Comparison of ENCODE assay signal across 9 mouse cellular contexts in the genomic region with DNA sequence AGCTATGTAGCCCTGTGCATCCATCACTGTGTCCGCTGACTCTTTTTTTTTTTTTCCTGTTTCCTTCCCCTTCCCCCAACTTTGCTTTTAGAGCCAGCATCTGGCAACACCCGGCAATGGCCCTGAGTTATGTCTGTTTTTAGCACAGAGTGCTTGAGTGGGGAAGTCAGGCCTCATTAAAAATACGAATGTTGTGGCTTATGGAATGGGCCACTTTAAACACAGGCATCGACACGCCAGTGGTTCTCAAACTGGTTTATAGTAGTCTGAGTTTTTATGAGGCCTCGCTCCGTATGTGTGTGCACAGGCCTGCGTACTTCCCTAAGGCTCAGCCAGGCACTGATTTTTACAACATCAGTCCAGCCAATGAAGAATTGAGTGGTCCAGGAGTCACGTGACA. TPM values are rescaled to one million over a fixed set of nuclear protein-coding genes. Genes with fewer than 3 reads are reported as not detected.
DNase-seq lines count a peak whose midpoint lies in the region; ATAC-seq and TF ChIP-seq lines count a peak whose summit lies in the region.
"Had no signal": no experiment of that assay in that cellular context is flagged by ENCODE, and none has a peak within 500 bp of the region (broad histone marks: within the 10 kb centered on the region; RNA-seq: fewer than 3 reads in every experiment).

No protein-coding gene starts in this region.

- TF ChIP-seq EP300 in stomach, postnatal 0 days (optimal IDR thresholded peaks at IDR 0.05): no peak

- DNase-seq in intestine, embryonic 14.5 days (ENCODE audit: low spot score): no peak
- no peak for DNase-seq in stomach, postnatal 0 days (ENCODE audit: low spot score)
- no peak for DNase-seq in forebrain, embryonic 11.5 days (ENCODE audit: low spot score)
- DNase-seq: cerebellum, postnatal 25 days; lung, postnatal 14 days had no signal

- peak overlapping the region; percentile 26; the same call in 1 of the 2 replicates for H3K4me2 ChIP-seq in intestine, embryonic 14.5 days (ENCODE audit: low read length)
- H3K4me2 ChIP-seq in intestine, postnatal 0 days (replicated peaks; ENCODE audit: low read depth): no peak overlapping the region; the same call in 1 of the 2 replicates
- H3K4me2 ChIP-seq in stomach, embryonic 15.5 days: 0 out of 2 replicates have a peak overlapping the region, but pooled peaks have one; percentile 19
- no peak overlapping the region for H3K4me2 ChIP-seq in stomach, postnatal 0 days (replicated peaks; ENCODE audit: low read depth)
- H3K4me2 ChIP-seq in limb, embryonic 12.5 days: peak overlapping the region; percentile 46
- H3K4me2 ChIP-seq in forebrain, embryonic 11.5 days (ENCODE audit: low read depth, low read length, severe bottlenecking): no peak overlapping the region

- TF ChIP-seq CTCF in intestine, postnatal 0 days (IDR thresholded peaks at IDR 0.05; ENCODE audit: low read depth): no peak
- no peak for TF ChIP-seq CTCF in stomach, postnatal 0 days (IDR thresholded peaks at IDR 0.05; ENCODE audit: low read depth)

- no peaks in the 10 kb centered on the region for H3K9me3 ChIP-seq in intestine, embryonic 14.5 days (ENCODE audit: control insufficient read depth, low read length)
- H3K9me3 ChIP-seq in intestine, postnatal 0 days (ENCODE audit: control insufficient read depth): no peaks in the 10 kb centered on the region
- no peaks in the 10 kb centered on the region for H3K9me3 ChIP-seq in stomach, embryonic 15.5 days
- H3K9me3 ChIP-seq in stomach, postnatal 0 days (ENCODE audit: control insufficient read depth, low read length): no peaks in the 10 kb centered on the region
- H3K9me3 ChIP-seq in limb, embryonic 12.5 days: no peaks in the 10 kb centered on the region
- no peaks in the 10 kb centered on the region; the same call in 1 of the 2 replicates for H3K9me3 ChIP-seq in forebrain, embryonic 11.5 days (ENCODE audit: control insufficient read depth, low read length)

- H3K27me3 ChIP-seq in intestine, embryonic 14.5 days (replicated peaks; ENCODE audit: control insufficient read depth, insufficient read depth, low read length): no peaks in the 10 kb centered on the region
- no peaks in the 10 kb centered on the region for H3K27me3 ChIP-seq in intestine, postnatal 0 days (replicated peaks; ENCODE audit: control insufficient read depth, insufficient read depth, low read length)
- no peaks in the 10 kb centered on the region for H3K27me3 ChIP-seq in stomach, embryonic 15.5 days (replicated peaks)
- H3K27me3 ChIP-seq in stomach, postnatal 0 days (ENCODE audit: control insufficient read depth, insufficient read depth, low read length): no peaks in the 10 kb centered on the region
- no peaks in the 10 kb centered on the region for H3K27me3 ChIP-seq in limb, embryonic 12.5 days
- H3K27me3 ChIP-seq in forebrain, embryonic 11.5 days (ENCODE audit: control insufficient read depth, insufficient read depth, low read length): no peaks in the 10 kb centered on the region

- no peaks in the 10 kb centered on the region for H3K36me3 ChIP-seq in intestine, embryonic 14.5 days (ENCODE audit: control insufficient read depth, insufficient read depth, low read length)
- H3K36me3 ChIP-seq in intestine, postnatal 0 days (ENCODE audit: control insufficient read depth, insufficient read depth): no peaks in the 10 kb centered on the region
- no peaks in the 10 kb centered on the region for H3K36me3 ChIP-seq in stomach, embryonic 15.5 days
- no peaks in the 10 kb centered on the region for H3K36me3 ChIP-seq in stomach, postnatal 0 days (ENCODE audit: control insufficient read depth, insufficient read depth, low read length)
- H3K36me3 ChIP-seq in limb, embryonic 12.5 days: no peaks in the 10 kb centered on the region
- H3K36me3 ChIP-seq in forebrain, embryonic 11.5 days (ENCODE audit: control insufficient read depth, insufficient read depth, low read length): no peaks in the 10 kb centered on the region

- H3K27ac ChIP-seq in intestine, embryonic 14.5 days (ENCODE audit: low read depth): no peak overlapping the region
- H3K27ac ChIP-seq in intestine, postnatal 0 days (ENCODE audit: low read depth, low read length): no peak overlapping the region
- H3K27ac ChIP-seq in stomach, embryonic 15.5 days: 0 out of 2 replicates have a peak overlapping the region, but pooled peaks have one; percentile 16
- no peak overlapping the region for H3K27ac ChIP-seq in stomach, postnatal 0 days (replicated peaks)
- H3K27ac ChIP-seq in limb, embryonic 12.5 days: peak overlapping the region; percentile 83
- no peak overlapping the region for H3K27ac ChIP-seq in forebrain, embryonic 11.5 days (ENCODE audit: low read depth, low read length)

- no peak; the same call in 1 of the 2 replicates for ATAC-seq in intestine, embryonic 14.5 days (replicated peaks; ENCODE audit: low FRiP score, low TSS enrichment, low read depth)
- no peak for ATAC-seq in intestine, postnatal 0 days
- no peak for ATAC-seq in stomach, embryonic 15.5 days (ENCODE audit: insufficient read depth, low FRiP score, low read depth)
- no peak for ATAC-seq in stomach, postnatal 0 days (ENCODE audit: low FRiP score, low TSS enrichment)
- peak; percentile 95 for ATAC-seq in limb, embryonic 12.5 days (ENCODE audit: insufficient number of reproducible peaks, insufficient read depth, low FRiP score, low TSS enrichment, low read depth)
- ATAC-seq in forebrain, embryonic 11.5 days (replicated peaks; ENCODE audit: low FRiP score): no peak
- ATAC-seq in activated CD4-positive, CD25-positive, alpha-beta regulatory T cell, adult 4 months: no peak

- H3K9ac ChIP-seq in intestine, embryonic 14.5 days (ENCODE audit: low read length): no peak overlapping the region
- H3K9ac ChIP-seq in intestine, postnatal 0 days (ENCODE audit: low read depth, low read length): no peak overlapping the region
- no peak overlapping the region for H3K9ac ChIP-seq in stomach, embryonic 15.5 days
- H3K9ac ChIP-seq in stomach, postnatal 0 days (ENCODE audit: low read length): no peak overlapping the region
- H3K9ac ChIP-seq in limb, embryonic 12.5 days (replicated peaks): no peak overlapping the region
- no peak overlapping the region for H3K9ac ChIP-seq in forebrain, embryonic 11.5 days (ENCODE audit: low read length)

- H3K4me1 ChIP-seq in intestine, embryonic 14.5 days (replicated peaks; ENCODE audit: control insufficient read depth, insufficient read depth, low read length): 0 out of 2 replicates have a peak, but pooled peaks cover 3% of the 10 kb centered on the region
- H3K4me1 ChIP-seq in intestine, postnatal 0 days (replicated peaks; ENCODE audit: control insufficient read depth, insufficient read depth, low read length): no peaks in the 10 kb centered on the region
- H3K4me1 ChIP-seq in stomach, embryonic 15.5 days: no peaks in the 10 kb centered on the region
- H3K4me1 ChIP-seq in stomach, postnatal 0 days (replicated peaks; ENCODE audit: control insufficient read depth, insufficient read depth): no peaks in the 10 kb centered on the region
- H3K4me1 ChIP-seq in limb, embryonic 12.5 days (replicated peaks): peaks cover 22% of the 10 kb centered on the region
- H3K4me1 ChIP-seq in forebrain, embryonic 11.5 days (replicated peaks; ENCODE audit: control insufficient read depth, insufficient read depth, low read length): no peaks in the 10 kb centered on the region

- no peak overlapping the region for H3K4me3 ChIP-seq in intestine, embryonic 14.5 days (ENCODE audit: low read depth, low read length)
- no peak overlapping the region for H3K4me3 ChIP-seq in intestine, postnatal 0 days (ENCODE audit: low read depth, low read length)
- H3K4me3 ChIP-seq in stomach, embryonic 15.5 days (replicated peaks): no peak overlapping the region
- no peak overlapping the region for H3K4me3 ChIP-seq in stomach, postnatal 0 days (ENCODE audit: low read depth, low read length)
- peak overlapping the region; percentile 16; the same call in 1 of the 2 replicates for H3K4me3 ChIP-seq in limb, embryonic 12.5 days (replicated peaks)
- H3K4me3 ChIP-seq in forebrain, embryonic 11.5 days (ENCODE audit: low read depth, low read length): no peak overlapping the region

- WGBS in intestine, embryonic 14.5 days: 24% methylated on average over 9 of the region's 9 CpGs
- 48% methylated on average over 9 of the region's 9 CpGs for WGBS in intestine, postnatal 0 days
- 44% methylated on average over 9 of the region's 9 CpGs for WGBS in stomach, embryonic 15.5 days
- 65% methylated on average over 9 of the region's 9 CpGs for WGBS in stomach, postnatal 0 days
- 14% methylated on average over 9 of the region's 9 CpGs for WGBS in limb, embryonic 12.5 days
- 91% methylated on average over 9 of the region's 9 CpGs for WGBS in forebrain, embryonic 11.5 days

RNA-seq across cellular contexts. Expression of a gene that starts 13.1 kb away (rescaled TPM):
- polyA plus RNA-seq in intestine, embryonic 14.5 days (2014; fragmentation: Nextera tagmentation; extraction: Ambion mirVana): 0.57 and 0.77 TPM in 2 replicates
- 0.43 and 0.55 TPM in 2 replicates for polyA plus RNA-seq in intestine, postnatal 0 days (2015; fragmentation: Nextera tagmentation; extraction: Ambion mirVana)
- 0.26 and 0.35 TPM in 2 replicates for polyA plus RNA-seq in stomach, embryonic 15.5 days (2015; fragmentation: Nextera tagmentation; extraction: Ambion mirVana)
- polyA plus RNA-seq in stomach, postnatal 0 days (2015; fragmentation: Nextera tagmentation; extraction: Ambion mirVana): 0.13 and 0.18 TPM in 2 replicates
- polyA plus RNA-seq in limb, embryonic 12.5 days (2016; fragmentation: Nextera tagmentation; extraction: Ambion mirVana): 1.8 and 2.6 TPM in 2 replicates
- polyA plus RNA-seq in forebrain, embryonic 11.5 days (2014; fragmentation: Nextera tagmentation; extraction: Ambion mirVana): 0.23 TPM in 1 of 2 replicates, not detected in the other
- 10 to 100 TPM; 35.9 to 55.7 TPM for polyA plus RNA-seq in activated CD4-positive, CD25-positive, alpha-beta regulatory T cell, adult 4 months (2017; shearing (Covaris generic))

Comparison
In these comparisons a context has a peak if more than half of its experiments do, and no peak if none do; other contexts are left out.
1. H3K27ac ChIP-seq: peak in stomach, embryonic 15.5 days (single experiment) and limb, embryonic 12.5 days (single experiment); none in intestine, embryonic 14.5 days (single experiment), intestine, postnatal 0 days (single experiment), stomach, postnatal 0 days (single experiment) and forebrain, embryonic 11.5 days (single experiment).
2. H3K4me2 ChIP-seq: peak in intestine, embryonic 14.5 days (single experiment), stomach, embryonic 15.5 days (single experiment) and limb, embryonic 12.5 days (single experiment); none in intestine, postnatal 0 days (single experiment), stomach, postnatal 0 days (single experiment) and forebrain, embryonic 11.5 days (single experiment).
3. RNA of a gene that starts 13.1 kb away (polyA plus RNA-seq): 35.9 to 55.7 TPM in activated CD4-positive, CD25-positive, alpha-beta regulatory T cell, adult 4 months; 1.8 to 2.6 TPM in limb, embryonic 12.5 days, 0.57 to 0.77 TPM in intestine, embryonic 14.5 days, 0.43 to 0.55 TPM in intestine, postnatal 0 days, 0.26 to 0.35 TPM in stomach, embryonic 15.5 days, 0.13 to 0.18 TPM in stomach, postnatal 0 days and 0.23 TPM in forebrain, embryonic 11.5 days; every median in the first group is over 10 times any median in the second.